Mouse (Mus musculus) stomach, postnatal 0 days (tissue): Measurements from ENCODE around the gene Sipa1l2.

Experiments
- CTCF ChIP-seq: IDR thresholded peaks from 2 replicates; pipeline ENCODE4 v1.5.1; 2016; ENCODE audit warnings: antibody characterized with exemption, low read depth, mild to moderate bottlenecking, moderate library complexity
- EP300 ChIP-seq: optimal IDR thresholded peaks from 2 replicates; pipeline ENCODE3; 2016; ENCODE audit warnings: antibody characterized with exemption

GRCm38 (mm10) chr8:125474876-125475275, 94.7 kb downstream of the Sipa1l2 start:
- TF ChIP-seq CTCF (no peak), EP300 (no peak)
